Mouse (Mus musculus) cortical plate, adult 2 months (tissue): ENCODE measurements around the gene Ttll1. TPM values are rescaled to one million over a fixed set of nuclear protein-coding genes. Genes with fewer than 3 reads are reported as not detected.
"Not testable (repeated sequence)": the region's sequence is repeated elsewhere in the genome, so short reads cannot be mapped to it uniquely, and the experiment has no call there.

Experiments used
- H3K27ac ChIP-seq: fragments of 200-500 bp; 2 replicates; pipeline ENCODE4 v1.5.1; 2012; ENCODE audit warnings: low read length, control low read depth, inconsistent platforms; ENCODE audit not compliant: insufficient read depth
- H3K4me1 ChIP-seq: fragments of 200-500 bp; 2 replicates; pipeline ENCODE4 v1.6.1; 2011; ENCODE audit warnings: low read length; ENCODE audit not compliant: control insufficient read depth, insufficient read depth
- H3K4me3 ChIP-seq: fragments of 200-500 bp; 2 replicates; pipeline ENCODE4 v1.5.1; 2011; ENCODE audit warnings: mild to moderate bottlenecking, low read length, control low read depth; ENCODE audit not compliant: insufficient read depth
- CTCF ChIP-seq: fragments of 200-500 bp; IDR thresholded peaks from 2 replicates; pipeline ENCODE4 v1.5.1; 2011; ENCODE audit warnings: mild to moderate bottlenecking, control low read depth, low read length; ENCODE audit not compliant: insufficient read depth; ENCODE audit errors: extremely low read depth
- POLR2A ChIP-seq: fragments of 200-500 bp; IDR thresholded peaks from 2 replicates; pipeline ENCODE4 v1.6.1; 2011; ENCODE audit warnings: mild to moderate bottlenecking, low read length, control low read depth; ENCODE audit not compliant: insufficient read depth; ENCODE audit errors: extremely low read depth
- polyA plus RNA-seq: library from polyadenylated mRNA; depleted of rRNA; stranded (reverse); fragments of >200 nt; gene quantifications from 2 replicates; pipeline ENCODE4 v1.2.3, GENCODE M21; 2012

The Ttll1 gene
- polyA plus RNA-seq, 1 experiment: 50.1 TPM

DNA sequence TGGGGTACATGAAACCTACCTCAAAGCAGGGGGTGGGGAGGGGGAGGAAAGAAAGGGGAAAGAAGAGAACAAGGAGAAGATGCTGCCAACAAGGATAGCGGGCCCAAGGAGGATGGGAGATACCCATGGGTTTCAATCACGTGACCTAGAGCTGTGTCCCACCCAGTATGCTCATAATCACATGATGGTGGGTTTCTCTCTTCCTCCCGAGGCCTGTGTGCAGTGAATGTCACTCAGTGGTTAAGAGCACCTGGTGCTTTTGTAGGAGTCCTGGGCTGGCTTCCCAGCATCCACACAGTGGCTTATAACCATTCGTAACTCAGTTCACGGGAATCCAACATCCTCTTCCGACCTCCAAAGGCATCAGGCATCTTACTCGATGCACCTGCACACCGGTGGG lies 40.2 kb downstream of the Ttll1 start:
- H3K27ac ChIP-seq: no peak overlapping the region

DNA sequence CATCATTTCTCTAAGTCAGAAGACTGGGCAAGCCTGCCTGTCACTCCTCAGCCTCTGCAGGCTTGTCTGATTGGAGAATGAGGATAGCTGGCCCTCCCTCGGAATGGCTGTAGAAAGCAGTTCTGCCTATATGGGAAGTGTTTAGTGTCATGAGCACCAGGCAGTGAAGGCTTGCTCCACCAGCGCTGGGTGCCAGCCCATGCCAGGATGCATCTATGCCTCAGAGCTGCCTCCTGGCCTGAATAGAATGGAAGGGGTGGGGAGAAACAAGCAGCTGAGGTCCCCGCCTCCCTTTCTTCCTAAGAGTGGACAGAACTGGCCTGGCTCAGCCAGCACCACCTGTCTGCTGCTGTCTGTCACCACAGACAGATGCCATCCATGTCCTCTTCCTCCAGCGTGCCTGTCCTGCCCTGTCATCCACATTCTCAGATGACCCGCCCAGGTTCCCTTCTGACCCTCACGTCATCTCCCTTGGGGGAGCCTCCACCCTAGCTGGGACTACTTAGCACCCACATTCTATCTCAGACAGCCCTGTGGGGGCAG lies 41.3 kb downstream of the Ttll1 start:
- H3K4me1 ChIP-seq: no peaks in the 10 kb centered on the region
- no peak for TF ChIP-seq CTCF
- TF ChIP-seq POLR2A: no peak
- no peak overlapping the region for H3K27ac ChIP-seq
- H3K4me3 ChIP-seq: no peak overlapping the region

More for the DNA sequence above, 40.2 kb downstream of the Ttll1 start:
- Histone ChIP-seq H3K4me1 (no peaks in the 10 kb centered on the region), H3K4me3 (no peak overlapping the region)
- TF ChIP-seq CTCF (no peak), POLR2A (no peak)

DNA sequence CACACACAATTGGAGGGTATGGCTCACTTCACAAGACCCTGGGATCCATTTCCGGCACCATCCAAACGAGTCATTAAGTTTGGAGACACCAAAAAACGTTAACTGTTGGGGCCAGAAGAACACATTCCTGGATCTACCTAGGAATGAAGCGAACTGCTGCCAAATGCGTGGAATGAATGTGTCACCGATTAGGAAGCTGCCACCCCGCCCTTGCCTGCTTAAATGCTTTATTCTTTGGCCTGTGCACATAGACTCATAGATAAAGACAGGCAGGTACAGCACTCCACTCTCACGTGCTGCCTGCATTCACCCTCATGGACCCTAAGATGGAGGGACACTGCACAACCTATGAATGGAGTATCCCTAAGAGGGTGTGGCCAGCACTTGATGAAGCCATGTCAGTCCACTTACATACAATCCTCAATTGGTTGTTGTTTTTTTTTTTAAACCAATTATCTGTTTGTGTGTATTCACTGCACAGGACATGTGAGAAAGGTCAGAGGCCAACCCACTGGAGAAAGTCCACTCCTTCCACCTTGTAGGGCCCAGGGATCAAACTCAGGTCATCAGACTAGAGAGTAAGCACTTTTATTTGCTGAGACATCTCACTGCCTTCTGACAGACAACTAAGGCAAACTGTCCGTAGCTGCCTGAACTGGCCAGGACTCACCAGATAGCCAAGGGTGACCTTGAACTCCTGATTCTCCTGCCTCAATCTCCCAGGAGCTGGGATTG lies 43.3 kb downstream of the Ttll1 start:
- Histone ChIP-seq H3K4me1 (peaks cover 3% of the 10 kb centered on the region; the same call in 1 of the 2 replicates), H3K4me3 (no peak overlapping the region), H3K27ac (no peak overlapping the region)
- TF ChIP-seq POLR2A: no peak
- no peak for TF ChIP-seq CTCF

DNA sequence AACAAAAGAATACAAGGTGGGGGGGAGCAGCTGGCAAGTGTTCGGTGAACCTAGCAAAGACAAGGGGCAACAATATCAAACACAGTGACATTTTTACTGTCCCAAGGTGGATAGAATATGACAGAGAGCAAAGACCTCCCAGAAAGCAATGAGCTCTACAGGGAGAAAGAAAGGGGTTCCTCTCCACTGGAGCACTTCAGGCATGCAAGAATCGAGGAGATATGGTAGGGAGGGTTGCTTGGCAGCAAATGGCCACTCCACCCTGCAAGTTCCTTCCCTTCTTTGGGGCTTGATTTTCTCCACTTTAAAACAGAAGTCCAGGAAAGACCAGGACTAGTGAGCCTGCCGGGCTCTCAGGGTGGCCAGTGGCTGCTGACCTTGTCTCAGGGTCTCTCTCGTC lies 44.4 kb downstream of the Ttll1 start:
- H3K4me1 ChIP-seq: peaks cover 3% of the 10 kb centered on the region; the same call in 1 of the 2 replicates
- H3K4me3 ChIP-seq: no peak overlapping the region
- no peak overlapping the region for H3K27ac ChIP-seq
- TF ChIP-seq POLR2A: no peak
- TF ChIP-seq CTCF: no peak

DNA sequence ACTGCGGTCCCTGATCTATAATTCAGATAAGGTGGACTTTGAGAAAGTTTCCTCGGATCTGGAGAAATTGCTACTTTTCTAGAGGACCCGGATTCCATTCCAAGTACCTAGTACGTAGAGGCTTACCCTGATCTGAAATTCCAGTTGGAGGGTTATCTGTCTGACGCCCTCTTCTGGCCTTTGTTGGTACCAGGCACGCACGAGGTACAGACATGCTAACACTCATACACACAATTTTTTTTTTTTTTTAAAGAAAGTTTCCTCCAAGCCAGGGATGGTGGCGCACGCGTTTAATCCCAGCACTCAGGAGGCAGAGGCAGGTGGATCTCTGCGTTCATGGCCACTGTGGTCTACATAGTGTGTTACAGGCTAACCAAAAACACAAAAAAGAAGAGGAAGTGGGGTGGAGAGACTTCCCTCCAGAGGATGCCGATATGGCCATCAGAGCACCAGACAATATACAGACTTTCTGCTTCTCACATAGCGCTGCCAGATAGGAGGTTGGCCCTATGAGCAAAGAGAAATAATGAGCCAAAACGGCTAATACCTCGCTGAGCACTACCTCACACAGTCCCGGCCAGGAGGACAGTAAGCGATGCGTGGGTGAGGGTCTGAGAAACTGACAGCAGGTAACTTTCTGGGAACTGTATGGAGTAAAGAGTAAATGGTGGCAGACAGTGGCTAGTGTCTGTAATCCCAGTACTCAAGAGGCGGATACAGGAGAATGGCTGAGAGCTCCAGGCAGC lies 45.6 kb downstream of the Ttll1 start:
- Histone ChIP-seq H3K4me3 (peak overlapping the region; percentile 61; the same call in 1 of the 2 replicates), H3K27ac (no peak overlapping the region), H3K4me1 (peaks cover 3% of the 10 kb centered on the region; the same call in 1 of the 2 replicates)
- no peak for TF ChIP-seq POLR2A
- TF ChIP-seq CTCF: no peak

DNA sequence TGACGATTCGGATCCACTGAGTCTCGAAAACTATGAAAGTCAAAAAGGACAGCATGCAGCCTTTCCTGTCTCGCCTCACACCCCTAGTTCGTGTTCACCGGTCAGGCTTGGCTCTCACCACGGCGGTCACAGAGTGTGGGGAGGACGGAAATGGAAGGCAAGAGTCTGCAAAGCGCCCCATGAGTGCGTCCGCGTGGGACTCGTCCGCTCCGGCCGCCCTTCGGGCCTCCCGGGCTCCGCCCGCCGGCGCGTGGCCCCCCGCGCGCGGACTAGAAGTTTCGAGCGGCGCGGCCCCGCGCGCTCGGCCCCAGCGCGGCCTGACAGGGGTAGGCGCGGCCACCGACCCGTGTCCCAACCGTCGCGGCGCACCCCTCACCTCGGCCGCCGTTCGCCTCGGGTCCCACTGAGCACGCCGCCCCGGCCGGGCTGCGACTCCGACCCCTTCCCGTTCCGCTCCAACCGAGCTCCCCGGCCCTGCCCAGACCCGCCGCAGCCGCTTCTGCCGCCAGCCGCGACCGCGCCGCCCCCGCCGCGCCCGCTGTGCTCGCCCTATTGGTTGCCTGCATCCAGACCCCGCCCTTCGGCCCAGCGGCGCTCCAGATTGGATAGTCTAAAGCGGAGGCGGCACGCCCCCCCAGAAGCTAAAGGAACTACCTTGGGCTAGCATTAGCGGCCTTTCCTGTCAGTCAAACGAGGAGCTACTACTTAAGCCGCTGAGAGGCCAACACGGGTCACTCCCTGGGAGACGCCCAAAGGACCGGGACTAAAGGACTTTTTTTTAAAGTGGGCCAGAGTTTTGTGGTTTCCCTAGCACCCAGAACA lies 46.4 kb downstream of the Ttll1 start, which contains the start of gene Pacsin2:
Pacsin2 (minus strand) TSS at position 524 of the 822 bp plus-strand sequence.
- Histone ChIP-seq H3K4me1 (peaks cover 3% of the 10 kb centered on the region; the same call in 1 of the 2 replicates), H3K27ac (no peak within 1 kb of the TSS), H3K4me3 (peak within 1 kb of the TSS; percentile 61)
- TF ChIP-seq CTCF (no peak), POLR2A (0 out of 2 replicates have a peak, but pooled peaks have one; percentile 1)

DNA sequence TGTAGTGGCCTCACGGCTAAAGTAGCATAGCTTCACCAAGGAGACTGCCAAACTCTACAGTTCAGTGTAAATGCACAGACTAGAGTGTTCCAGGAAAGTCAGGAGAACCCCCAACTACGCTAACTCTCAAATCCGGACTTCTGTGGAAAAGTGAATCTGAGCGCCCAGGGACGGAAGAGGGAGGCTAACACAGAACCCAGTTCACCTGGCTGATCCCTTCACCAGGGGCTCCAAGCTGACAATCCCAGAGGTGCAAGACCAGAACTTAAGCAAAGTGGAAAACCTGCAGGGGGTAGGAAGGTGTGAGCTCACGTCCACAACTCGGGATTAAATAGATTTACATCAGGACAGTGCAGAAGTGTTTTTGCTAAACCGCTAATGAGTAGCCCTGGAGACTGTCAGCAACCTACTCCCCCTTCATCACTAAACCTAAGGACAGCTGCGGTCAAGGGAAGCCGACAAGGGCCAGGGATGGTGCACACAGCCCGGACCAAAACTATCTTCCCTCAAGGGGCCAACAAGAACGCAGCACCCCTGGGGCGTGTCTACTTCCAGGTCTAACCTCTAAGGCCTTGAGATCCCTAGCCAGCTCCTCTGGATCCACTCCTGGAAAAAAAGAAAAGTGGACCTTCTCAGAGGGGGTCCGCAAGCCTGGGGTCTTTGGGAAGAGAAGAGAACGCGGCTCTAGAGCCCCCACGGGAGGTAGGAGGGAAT lies 47.2 kb downstream of the Ttll1 start:
- peaks cover 3% of the 10 kb centered on the region; the same call in 1 of the 2 replicates for H3K4me1 ChIP-seq
- peak overlapping the region; percentile 61 for H3K4me3 ChIP-seq
- H3K27ac ChIP-seq: no peak overlapping the region
- TF ChIP-seq CTCF: no peak
- no peak for TF ChIP-seq POLR2A

DNA sequence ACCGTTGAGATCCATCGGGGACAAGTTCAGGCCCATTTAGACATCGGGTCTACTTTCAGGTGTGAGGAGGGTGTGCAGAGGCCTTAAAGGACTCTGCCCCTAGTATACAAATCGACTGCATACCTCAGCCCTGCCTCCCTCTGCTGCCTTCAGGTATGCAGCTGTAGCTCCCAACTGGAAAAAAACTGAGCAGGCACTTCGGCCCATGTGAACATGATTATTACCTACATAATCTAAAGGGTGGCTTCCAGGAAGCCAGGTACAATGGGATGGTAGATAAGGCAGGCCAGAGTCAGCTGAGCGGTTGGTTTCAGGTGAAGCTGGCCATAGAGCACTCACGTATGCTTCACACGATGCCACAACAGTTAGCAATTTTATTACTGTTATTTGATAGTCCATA lies 48.3 kb downstream of the Ttll1 start:
- H3K27ac ChIP-seq, H3K4me3 ChIP-seq, H3K4me1 ChIP-seq: not testable (repeated sequence)
